Mouse (Mus musculus) G1E (cell line): ENCODE data around the gene Cs.

ENCODE experiments used
- CTCF ChIP-seq: IDR thresholded peaks from 2 replicates; pipeline ENCODE4 v1.5.1; 2012; ENCODE audit warnings: low read depth, low read length, inconsistent platforms, mixed read lengths
- GATA1 ChIP-seq: IDR thresholded peaks from 2 replicates; pipeline ENCODE4 v1.6.1; 2012; ENCODE audit warnings: borderline replicate concordance, low read length, inconsistent platforms, mixed read lengths
- GATA2 ChIP-seq: IDR thresholded peaks from 2 replicates; pipeline ENCODE4 v1.6.1; 2012; ENCODE audit warnings: low read depth, low read length, inconsistent platforms, borderline replicate concordance
- POLR2AphosphoS5 ChIP-seq: IDR thresholded peaks from 2 replicates; pipeline ENCODE4 v1.6.1; 2012; ENCODE audit warnings: low read depth, low read length, inconsistent platforms; ENCODE audit not compliant: insufficient replicate concordance

DNA sequence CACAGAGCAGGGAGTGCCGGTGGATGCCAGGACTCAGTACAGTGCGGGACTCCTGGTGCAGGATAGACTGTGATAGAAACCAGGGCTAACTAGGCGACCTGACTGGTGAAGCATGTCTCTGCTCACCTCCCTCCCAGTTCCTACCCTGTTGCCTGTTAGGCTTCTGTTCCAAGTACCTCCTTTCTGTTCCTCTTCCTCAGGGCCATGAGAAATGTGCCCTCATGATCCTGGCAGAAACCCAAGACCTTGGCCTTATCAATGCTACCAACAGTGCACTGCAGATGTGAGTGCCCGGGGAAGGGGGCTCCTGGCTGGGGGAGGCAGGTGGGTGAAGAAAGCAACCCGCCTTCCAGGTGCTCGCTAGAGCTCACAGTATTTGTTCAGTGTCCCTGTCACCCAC is 52.0 kb downstream of the Cs start:
- no peak for TF ChIP-seq CTCF
- no peak for TF ChIP-seq GATA1
- no peak for TF ChIP-seq POLR2AphosphoS5
- TF ChIP-seq GATA2, result no peak
